Mouse (Mus musculus) CH12.LX (cell line): ENCODE measurements at regions not wholly inside any gene's neighbourhood (a gene's known extent, or its start where the extent isn't known, plus 50 kb on each side); places are given as distances from the start of the nearest gene placed in this dataset.
A peak's percentile ranks its signal among the peaks of the same experiment; 100 is the strongest.

Experiments used
- CHD2 ChIP-seq: IDR thresholded peaks from 2 replicates; pipeline ENCODE4 v1.6.1; 2011; ENCODE audit warnings: low read length, improper control_type of control experiment
- CTCF ChIP-seq, 2 experiments: IDR thresholded peaks in 1 of 2; conservative IDR thresholded peaks in 1 of 2; 2 replicates each; pipeline ENCODE4 v1.5.1; 2011 to 2012; ENCODE audit warnings: low read depth in 2 of 2, low read length in 2 of 2, improper control_type of control experiment in 1 of 2, inconsistent platforms in 1 of 2, mild to moderate bottlenecking in 1 of 2, moderate library complexity in 1 of 2
- E2F4 ChIP-seq: IDR thresholded peaks from 2 replicates; pipeline ENCODE4 v1.6.1; 2011; ENCODE audit warnings: low read depth, low read length, improper control_type of control experiment; ENCODE audit not compliant: insufficient replicate concordance
- ETS1 ChIP-seq: conservative IDR thresholded peaks from 2 replicates; pipeline ENCODE4 v1.6.1; 2012; ENCODE audit warnings: low read depth, mild to moderate bottlenecking, inconsistent platforms, low read length, improper control_type of control experiment, moderate library complexity
- MEF2A ChIP-seq: IDR thresholded peaks from 2 replicates; pipeline ENCODE4 v1.6.1; 2014; ENCODE audit warnings: low read depth, mild to moderate bottlenecking, inconsistent platforms, low read length, improper control_type of control experiment, borderline replicate concordance
- NRF1 ChIP-seq: IDR thresholded peaks from 2 replicates; pipeline ENCODE4 v1.6.1; 2014; ENCODE audit warnings: low read depth, mild to moderate bottlenecking, inconsistent platforms, low read length, improper control_type of control experiment, moderate library complexity
- POLR2A ChIP-seq: IDR thresholded peaks from 2 replicates; pipeline ENCODE4 v1.6.1; 2011; ENCODE audit warnings: low read depth, mild to moderate bottlenecking, improper control_type of control experiment, low read length
- TCF12 ChIP-seq: IDR thresholded peaks from 2 replicates; pipeline ENCODE4 v1.6.1; 2014; ENCODE audit warnings: low read depth, mild to moderate bottlenecking, inconsistent platforms, low read length, improper control_type of control experiment
- USF2 ChIP-seq: conservative IDR thresholded peaks from 2 replicates; pipeline ENCODE4 v1.6.1; 2011; ENCODE audit warnings: low read depth, low read length, improper control_type of control experiment
- ZMIZ1 ChIP-seq: IDR thresholded peaks from 2 replicates; pipeline ENCODE4 v1.6.1; 2012; ENCODE audit warnings: low read depth, mild to moderate bottlenecking, inconsistent platforms, low read length, improper control_type of control experiment

DNA sequence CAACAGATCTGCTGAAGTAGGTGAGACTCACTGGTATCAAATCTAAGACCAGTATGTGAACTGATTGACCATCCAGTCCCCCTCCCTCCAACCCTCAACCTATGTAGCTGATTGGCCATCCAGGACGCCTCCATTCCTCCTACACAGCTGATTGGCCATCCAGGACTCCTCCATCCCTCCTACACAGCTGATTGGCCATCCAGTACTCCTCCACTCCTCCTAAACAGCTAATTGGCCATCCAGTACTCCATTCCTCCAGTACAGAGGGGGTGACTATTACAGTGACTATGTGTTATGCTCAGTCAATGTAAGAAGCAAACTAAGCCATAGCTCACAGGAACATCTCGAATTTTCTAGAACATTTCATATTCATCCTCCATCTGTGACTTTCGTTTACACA is 91.1 kb downstream of the Psmg1 start:
- TF ChIP-seq CTCF (conservative IDR thresholded peaks at IDR 0.05 in 1 of 2, IDR thresholded peaks at IDR 0.05 in 1 of 2; ENCODE audit: low read depth in 2 of 2, low read length in 2 of 2) (no peak), POLR2A (no peak), E2F4 (no peak), USF2 (no peak), TCF12 (no peak), MEF2A (no peak), ZMIZ1 (no peak), ETS1 (no peak), CHD2 (peak; percentile 63; the same call in 1 of the 2 replicates), NRF1 (no peak)
